Mouse (Mus musculus) forebrain, postnatal 0 days (tissue): ENCODE results near the gene Eps8l3. TPM values are rescaled to one million over a fixed set of nuclear protein-coding genes. Genes with fewer than 3 reads are reported as not detected.

ENCODE experiments used
- ATAC-seq: fragments of 200-750 bp; cut with Nextera tagmentation; 2 replicates; pipeline ENCODE4 v1.8.0; 2017; ENCODE audit warnings: mild to moderate bottlenecking, moderate library complexity
- DNase-seq: peaks from one replicate; pipeline ENCODE4 v3.0.0-alpha.2; 2015
- H3K27ac ChIP-seq: fragments of 300-500 bp; sonication (generic); 2 replicates; pipeline ENCODE4 v1.5.1; 2014; ENCODE audit warnings: low read depth, mild to moderate bottlenecking, antibody characterized with exemption, low read length, moderate library complexity, mixed read lengths
- H3K27me3 ChIP-seq: fragments of 300-500 bp; sonication (generic); 2 replicates; pipeline ENCODE4 v1.6.1; 2014; ENCODE audit warnings: mild to moderate bottlenecking, low read length, mixed read lengths; ENCODE audit not compliant: insufficient read depth
- H3K36me3 ChIP-seq: fragments of 300-500 bp; sonication (generic); 2 replicates; pipeline ENCODE4 v1.6.1; 2014; ENCODE audit warnings: mild to moderate bottlenecking, moderate library complexity; ENCODE audit not compliant: insufficient read depth
- H3K4me1 ChIP-seq: fragments of 300-500 bp; sonication (generic); 2 replicates; pipeline ENCODE4 v1.6.1; 2014; ENCODE audit warnings: antibody characterized with exemption; ENCODE audit not compliant: insufficient read depth
- H3K4me2 ChIP-seq: fragments of 300-500 bp; sonication (generic); 2 replicates; pipeline ENCODE4 v1.6.1; 2014; ENCODE audit warnings: low read depth, mild to moderate bottlenecking, moderate library complexity
- H3K4me3 ChIP-seq: fragments of 300-500 bp; sonication (generic); 2 replicates; pipeline ENCODE4 v1.5.1; 2014; ENCODE audit warnings: low read depth, low read length, mixed read lengths
- H3K9ac ChIP-seq: fragments of 300-500 bp; sonication (generic); 2 replicates; pipeline ENCODE4 v1.6.1; 2014; ENCODE audit warnings: mild to moderate bottlenecking
- H3K9me3 ChIP-seq: fragments of 300-500 bp; sonication (generic); 2 replicates; pipeline ENCODE4 v1.6.1; 2016; ENCODE audit warnings: low read length
- CTCF ChIP-seq: sonication (generic); IDR thresholded peaks from 2 replicates; pipeline ENCODE4 v1.5.1; 2016; ENCODE audit warnings: antibody characterized with exemption, control low read depth, low read depth
- WGBS: fragments of 180-500 bp; shearing (Covaris S2); extraction: QIAGEN DNeasy Blood & Tissue Kit; methylation state at CpG from one replicate; pipeline ENCODE4 v1.1.7; 2014; 5-methylcytosine and 5-hydroxymethylcytosine counted together
- polyA plus RNA-seq: library from polyadenylated mRNA; unstranded; fragments of >200 nt; fragmentation: Nextera tagmentation; extraction: Ambion mirVana; gene quantifications from 2 replicates; pipeline ENCODE4 v1.2.1, GENCODE M21; 2015
- total RNA-seq: library from RNA; depleted of rRNA; stranded (reverse); fragments of >200 nt; gene quantifications from 2 replicates; pipeline ENCODE4 v1.2.3, GENCODE M21; 2014

Eps8l3 gene
- total and polyA plus RNA-seq, 2 experiments from 2014 or later = not detected

GRCm38 (mm10) chr3:107917783-107918408, 40.9 kb downstream of the Eps8l3 start:
- H3K4me1 ChIP-seq = no peaks in the 10 kb centered on the region
- ATAC-seq = peak; percentile 74
- WGBS = 52% methylated on average over 7 of the region's 7 CpGs

GRCm38 (mm10) chr3:107920348-107920747, 43.3 kb downstream of the Eps8l3 start:
- ATAC-seq = no peak
- Histone ChIP-seq H3K4me3 (no peak overlapping the region), H3K27ac (no peak overlapping the region), H3K9ac (no peak overlapping the region), H3K4me1 (no peaks in the 10 kb centered on the region), H3K36me3 (no peaks in the 10 kb centered on the region), H3K27me3 (no peaks in the 10 kb centered on the region), H3K9me3 (no peaks in the 10 kb centered on the region), H3K4me2 (no peak overlapping the region)
- no peak for TF ChIP-seq CTCF
- WGBS = 83% methylated on average over 5 of the region's 5 CpGs
- no peak for DNase-seq

More at GRCm38 (mm10) chr3:107917783-107918408, 40.9 kb downstream of the Eps8l3 start:
- Histone ChIP-seq H3K9ac (no peak overlapping the region), H3K9me3 (no peaks in the 10 kb centered on the region), H3K4me3 (no peak overlapping the region), H3K27ac (no peak overlapping the region), H3K36me3 (no peaks in the 10 kb centered on the region), H3K4me2 (no peak overlapping the region), H3K27me3 (no peaks in the 10 kb centered on the region)
- peak; percentile 83 for DNase-seq
- peak; percentile 81 for TF ChIP-seq CTCF

DNA sequence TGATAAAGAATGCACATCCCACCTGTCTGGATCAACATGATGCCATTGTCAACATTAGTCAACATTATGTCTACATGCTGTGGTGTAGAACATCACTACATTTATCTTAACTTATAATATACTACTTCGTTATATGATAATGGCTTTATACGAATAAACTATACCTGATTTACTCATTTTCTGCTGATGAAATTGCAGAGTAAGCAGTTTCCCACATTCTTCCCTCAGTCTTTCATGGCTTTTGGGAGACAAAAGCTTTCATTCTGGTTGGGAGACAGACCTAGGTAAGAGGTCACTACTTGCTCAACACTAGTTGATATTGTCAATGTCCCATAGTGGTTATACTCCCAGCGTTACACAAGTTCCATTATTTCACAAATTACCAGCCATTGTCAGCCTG, 48.3 kb downstream of the Eps8l3 start:
- Histone ChIP-seq H3K27me3 (no peaks in the 10 kb centered on the region), H3K36me3 (no peaks in the 10 kb centered on the region), H3K4me3 (no peak overlapping the region), H3K9ac (no peak overlapping the region), H3K27ac (no peak overlapping the region), H3K4me1 (no peaks in the 10 kb centered on the region), H3K9me3 (no peaks in the 10 kb centered on the region), H3K4me2 (no peak overlapping the region)
- 91% methylated on average over 3 of the region's 3 CpGs for WGBS
- DNase-seq (no peak), ATAC-seq (no peak)
- TF ChIP-seq CTCF = no peak

DNA sequence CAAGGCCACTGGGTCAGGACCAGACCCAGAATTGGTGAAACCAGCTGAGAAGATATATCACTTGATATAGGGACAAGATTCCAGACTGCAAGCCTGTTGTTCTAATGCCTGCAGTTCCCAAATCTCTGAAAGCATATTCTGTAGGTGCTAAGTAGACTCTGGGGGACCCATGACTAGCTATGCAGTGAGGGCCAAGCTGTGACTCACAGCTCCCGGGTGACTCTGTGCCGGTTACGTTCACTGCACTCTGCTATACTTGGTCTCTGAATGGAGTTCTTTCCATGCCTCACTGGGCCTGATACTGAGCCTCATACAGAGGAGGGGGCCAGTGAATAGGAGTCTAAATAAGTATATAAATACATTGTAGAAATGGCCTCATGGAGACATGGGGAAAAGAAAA, 50.8 kb downstream of the Eps8l3 start:
- no peaks in the 10 kb centered on the region for H3K9me3 ChIP-seq
- ATAC-seq (no peak), DNase-seq (no peak)
- no peak overlapping the region for H3K27ac ChIP-seq
- no peak overlapping the region for H3K4me3 ChIP-seq
- no peaks in the 10 kb centered on the region; the same call in 1 of the 2 replicates for H3K4me1 ChIP-seq
- no peak overlapping the region for H3K4me2 ChIP-seq
- no peaks in the 10 kb centered on the region for H3K36me3 ChIP-seq
- WGBS = 73% methylated on average over 3 of the region's 3 CpGs
- no peak for TF ChIP-seq CTCF
- H3K9ac ChIP-seq = no peak overlapping the region
- no peaks in the 10 kb centered on the region for H3K27me3 ChIP-seq

DNA sequence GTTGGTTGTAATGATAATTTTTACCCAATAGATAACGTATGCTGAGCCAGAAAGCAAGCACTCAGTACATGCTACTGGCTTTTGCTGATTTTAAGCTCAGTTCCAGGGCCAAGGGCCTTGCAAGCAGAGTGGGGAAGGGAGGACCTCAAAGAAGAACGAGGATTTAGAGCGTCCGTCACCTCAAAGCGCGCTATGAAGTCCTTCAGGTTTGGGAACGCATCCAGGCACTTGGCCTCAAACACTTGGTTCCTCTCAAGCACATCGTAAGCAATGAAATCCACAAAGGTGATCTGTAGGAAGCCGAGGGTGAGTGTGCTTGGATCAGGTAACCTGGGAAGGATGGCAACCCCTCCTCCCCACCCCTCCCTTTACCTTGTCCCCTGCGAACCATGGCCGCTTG, 51.7 kb downstream of the Eps8l3 start:
- Histone ChIP-seq H3K4me2 (no peak overlapping the region), H3K36me3 (no peaks in the 10 kb centered on the region), H3K27me3 (no peaks in the 10 kb centered on the region), H3K27ac (no peak overlapping the region), H3K4me3 (no peak overlapping the region), H3K9ac (no peak overlapping the region), H3K9me3 (no peaks in the 10 kb centered on the region), H3K4me1 (no peaks in the 10 kb centered on the region; the same call in 1 of the 2 replicates)
- no peak for DNase-seq
- no peak for TF ChIP-seq CTCF
- no peak for ATAC-seq
- WGBS = 83% methylated on average over 11 of the region's 11 CpGs

DNA sequence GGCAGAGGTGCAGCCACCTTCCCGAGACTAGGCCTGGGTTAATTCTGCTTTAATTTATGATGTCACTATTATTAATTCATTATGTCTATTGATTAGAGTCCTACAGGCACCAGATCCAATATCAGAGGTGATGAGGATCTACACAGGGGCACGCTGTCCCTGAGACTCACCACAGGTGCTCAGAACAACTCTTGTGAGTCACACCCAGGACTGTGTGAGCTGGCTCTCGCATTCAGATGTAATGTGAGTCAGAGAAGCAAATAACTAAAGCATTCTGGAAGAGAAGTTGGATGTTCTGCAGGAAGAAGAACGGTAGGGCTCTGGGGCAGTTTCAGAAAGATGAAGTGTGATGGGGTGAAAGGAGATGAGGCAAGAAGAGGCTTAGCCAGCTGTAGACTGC, 52.2 kb downstream of the Eps8l3 start:
- Histone ChIP-seq H3K9me3 (no peaks in the 10 kb centered on the region), H3K27me3 (no peaks in the 10 kb centered on the region), H3K4me1 (no peaks in the 10 kb centered on the region; the same call in 1 of the 2 replicates), H3K4me3 (no peak overlapping the region), H3K36me3 (no peaks in the 10 kb centered on the region), H3K9ac (no peak overlapping the region), H3K4me2 (no peak overlapping the region), H3K27ac (no peak overlapping the region)
- 84% methylated on average over 4 of the region's 4 CpGs for WGBS
- no peak for DNase-seq
- no peak for ATAC-seq
- TF ChIP-seq CTCF = no peak

DNA sequence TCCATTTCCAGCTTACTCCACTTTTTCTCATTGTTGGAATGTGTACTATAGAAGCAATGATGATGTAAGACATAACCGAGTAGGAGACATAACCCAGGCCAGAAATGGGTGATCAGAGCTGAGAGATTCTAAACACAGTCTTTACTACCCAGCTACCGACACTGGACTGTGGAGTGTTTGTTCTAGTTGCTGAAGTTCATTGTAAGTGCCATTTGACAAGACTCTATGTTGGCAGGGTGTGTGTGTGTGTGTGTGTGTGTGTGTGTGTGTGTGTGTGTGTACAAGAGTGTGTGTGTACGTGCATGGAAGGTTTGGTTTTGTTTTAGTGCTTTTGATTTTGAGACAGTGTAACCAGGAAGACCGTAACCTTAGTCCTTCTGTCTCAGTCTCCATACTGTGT, 52.7 kb downstream of the Eps8l3 start:
- Histone ChIP-seq H3K4me1 (no peaks in the 10 kb centered on the region; the same call in 1 of the 2 replicates), H3K9me3 (no peaks in the 10 kb centered on the region), H3K36me3 (no peaks in the 10 kb centered on the region), H3K27ac (no peak overlapping the region), H3K4me2 (no peak overlapping the region), H3K9ac (no peak overlapping the region), H3K4me3 (no peak overlapping the region), H3K27me3 (no peaks in the 10 kb centered on the region)
- no peak for ATAC-seq
- TF ChIP-seq CTCF = no peak
- DNase-seq = no peak
- 88% methylated on average over 4 of the region's 4 CpGs for WGBS
